Mouse (Mus musculus) heart, embryonic 15.5 days (tissue): ENCODE measurements around the gene Asgr2. TPM values are rescaled to one million over a fixed set of nuclear protein-coding genes. Genes with fewer than 3 reads are reported as not detected.
"Not testable (repeated sequence)": the region's sequence is repeated elsewhere in the genome, so short reads cannot be mapped to it uniquely, and the experiment has no call there.

Source experiments
- ATAC-seq: fragments of 200-750 bp; cut with Nextera tagmentation; replicated peaks from 2 replicates; pipeline ENCODE4 v1.8.0; 2017; ENCODE audit warnings: low read depth, moderate TSS enrichment; ENCODE audit not compliant: insufficient number of reproducible peaks, insufficient read depth, low FRiP score
- H3K27ac ChIP-seq: fragments of 300-500 bp; sonication (generic); 2 replicates; pipeline ENCODE4 v1.5.1; 2015; ENCODE audit warnings: mild to moderate bottlenecking, inconsistent platforms
- H3K27me3 ChIP-seq: fragments of 300-500 bp; sonication (generic); 2 replicates; pipeline ENCODE4 v1.6.1; 2015; ENCODE audit warnings: inconsistent platforms
- H3K36me3 ChIP-seq: fragments of 300-500 bp; sonication (generic); 2 replicates; pipeline ENCODE4 v1.6.1; 2015; ENCODE audit warnings: mild to moderate bottlenecking, inconsistent platforms
- H3K4me1 ChIP-seq: fragments of 300-500 bp; sonication (generic); replicated peaks from 2 replicates; pipeline ENCODE4 v1.6.1; 2015; ENCODE audit warnings: inconsistent platforms
- H3K4me2 ChIP-seq: fragments of 300-500 bp; sonication (generic); 2 replicates; pipeline ENCODE4 v1.6.1; 2015; ENCODE audit warnings: inconsistent platforms, mild to moderate bottlenecking, moderate library complexity
- H3K4me3 ChIP-seq: fragments of 300-500 bp; sonication (generic); 2 replicates; pipeline ENCODE4 v1.5.1; 2015; ENCODE audit warnings: mild to moderate bottlenecking, inconsistent platforms
- H3K9ac ChIP-seq: fragments of 300-500 bp; sonication (generic); 2 replicates; pipeline ENCODE4 v1.6.1; 2015; ENCODE audit warnings: mild to moderate bottlenecking, inconsistent platforms
- H3K9me3 ChIP-seq: fragments of 300-500 bp; sonication (generic); replicated peaks from 2 replicates; pipeline ENCODE4 v1.6.1; 2016; ENCODE audit warnings: inconsistent platforms
- WGBS: fragments of 180-500 bp; shearing (Covaris S2); methylation state at CpG from one replicate; pipeline ENCODE4 v1.1.7; 2015; ENCODE audit warnings: mixed read lengths; 5-methylcytosine and 5-hydroxymethylcytosine counted together
- polyA plus RNA-seq: library from polyadenylated mRNA; unstranded; fragments of >200 nt; fragmentation: Nextera tagmentation; extraction: Ambion mirVana; gene quantifications from 2 replicates; pipeline ENCODE4 v1.2.1, GENCODE M21; 2015

Gene Asgr2
- polyA plus RNA-seq, 1 experiment from 2014 or later: not detected

- 63% methylated on average over 11 of the region's 11 CpGs for WGBS
Measured at GRCm38 (mm10) chr11:70097396-70097795, 5.0 kb downstream of the Asgr2 start.

GRCm38 (mm10) chr11:70099102-70099501 lies 6.7 kb downstream of the Asgr2 start:
- WGBS: 74% methylated on average over 2 of the region's 2 CpGs
- Histone ChIP-seq H3K36me3 (no peaks in the 10 kb centered on the region), H3K4me2 (no peak overlapping the region), H3K4me1 (no peaks in the 10 kb centered on the region), H3K9me3 (no peaks in the 10 kb centered on the region), H3K27me3 (no peaks in the 10 kb centered on the region), H3K4me3 (no peak overlapping the region), H3K27ac (no peak overlapping the region), H3K9ac (no peak overlapping the region)
- ATAC-seq: no peak

More at GRCm38 (mm10) chr11:70097396-70097795, 5.0 kb downstream of the Asgr2 start:
- Histone ChIP-seq H3K4me1 (no peaks in the 10 kb centered on the region), H3K4me3 (no peak overlapping the region), H3K36me3 (no peaks in the 10 kb centered on the region), H3K27me3 (no peaks in the 10 kb centered on the region), H3K4me2 (no peak overlapping the region), H3K27ac (no peak overlapping the region), H3K9me3 (no peaks in the 10 kb centered on the region), H3K9ac (no peak overlapping the region)
- no peak for ATAC-seq

GRCm38 (mm10) chr11:70099809-70100208 lies 7.4 kb downstream of the Asgr2 start:
- Histone ChIP-seq H3K9ac (no peak overlapping the region), H3K4me2 (no peak overlapping the region)
- 74% methylated on average over 2 of the region's 2 CpGs for WGBS

GRCm38 (mm10) chr11:70103701-70104315 lies 11.4 kb downstream of the Asgr2 start:
- Histone ChIP-seq H3K4me2 (no peak overlapping the region), H3K9me3 (no peaks in the 10 kb centered on the region), H3K9ac (no peak overlapping the region), H3K4me3 (no peak overlapping the region), H3K27me3 (no peaks in the 10 kb centered on the region), H3K27ac (no peak overlapping the region), H3K36me3 (no peaks in the 10 kb centered on the region), H3K4me1 (no peaks in the 10 kb centered on the region)
- no peak for ATAC-seq
- 78% methylated on average over 14 of the region's 14 CpGs for WGBS

More at GRCm38 (mm10) chr11:70099809-70100208, 7.4 kb downstream of the Asgr2 start:
- no peak for ATAC-seq
- Histone ChIP-seq H3K4me3 (no peak overlapping the region), H3K9me3 (no peaks in the 10 kb centered on the region), H3K4me1 (no peaks in the 10 kb centered on the region), H3K36me3 (no peaks in the 10 kb centered on the region), H3K27ac (no peak overlapping the region), H3K27me3 (no peaks in the 10 kb centered on the region)

GRCm38 (mm10) chr11:70107085-70107484 lies 14.6 kb downstream of the Asgr2 start:
- H3K36me3 ChIP-seq: no peaks in the 10 kb centered on the region
- WGBS: 52% methylated on average over 8 of the region's 8 CpGs
- H3K27me3 ChIP-seq: no peaks in the 10 kb centered on the region
- no peaks in the 10 kb centered on the region for H3K4me1 ChIP-seq
- H3K27ac ChIP-seq: no peak overlapping the region
- H3K4me2 ChIP-seq: no peak overlapping the region
- no peak overlapping the region for H3K4me3 ChIP-seq
- no peaks in the 10 kb centered on the region for H3K9me3 ChIP-seq
- no peak for ATAC-seq
- no peak overlapping the region for H3K9ac ChIP-seq

GRCm38 (mm10) chr11:70110146-70110545 lies 17.7 kb downstream of the Asgr2 start:
- no peaks in the 10 kb centered on the region for H3K9me3 ChIP-seq
- H3K4me3 ChIP-seq: no peak overlapping the region
- no peak overlapping the region for H3K27ac ChIP-seq
- ATAC-seq: no peak
- no peak overlapping the region for H3K4me2 ChIP-seq
- WGBS: 76% methylated on average over 3 of the region's 3 CpGs
- H3K9ac ChIP-seq: no peak overlapping the region
- no peaks in the 10 kb centered on the region for H3K36me3 ChIP-seq
- H3K4me1 ChIP-seq: no peaks in the 10 kb centered on the region
- H3K27me3 ChIP-seq: no peaks in the 10 kb centered on the region

- ATAC-seq: no peak
- H3K27ac ChIP-seq: no peak overlapping the region
- no peak overlapping the region for H3K4me3 ChIP-seq
- H3K4me2 ChIP-seq: no peak overlapping the region
- no peaks in the 10 kb centered on the region for H3K4me1 ChIP-seq
- no peak overlapping the region for H3K9ac ChIP-seq
- H3K36me3 ChIP-seq: no peaks in the 10 kb centered on the region
- no peaks in the 10 kb centered on the region for H3K27me3 ChIP-seq
- H3K9me3 ChIP-seq: no peaks in the 10 kb centered on the region
- WGBS: 31% methylated on average over 4 of the region's 4 CpGs
Measured at GRCm38 (mm10) chr11:70114562-70114961, 22.1 kb downstream of the Asgr2 start.

GRCm38 (mm10) chr11:70115901-70116300 lies 23.5 kb downstream of the Asgr2 start:
- H3K4me2 ChIP-seq: no peak overlapping the region
- no peaks in the 10 kb centered on the region for H3K27me3 ChIP-seq
- H3K27ac ChIP-seq: no peak overlapping the region
- H3K4me3 ChIP-seq: no peak overlapping the region
- H3K9me3 ChIP-seq: no peaks in the 10 kb centered on the region
- no peak overlapping the region for H3K9ac ChIP-seq
- H3K4me1 ChIP-seq: no peaks in the 10 kb centered on the region
- 80% methylated on average over 3 of the region's 3 CpGs for WGBS
- no peak for ATAC-seq
- no peaks in the 10 kb centered on the region for H3K36me3 ChIP-seq

GRCm38 (mm10) chr11:70129926-70130379 lies 37.5 kb downstream of the Asgr2 start, which contains the start of gene Mgl2:
Gene Mgl2 (plus strand): TSS chr11:70130329.
- no peaks in the 10 kb centered on the region; the same call in 1 of the 2 replicates for H3K27me3 ChIP-seq
- 46% methylated on average over 9 of the region's 9 CpGs for WGBS
- H3K9me3 ChIP-seq: no peaks in the 10 kb centered on the region
- no peaks in the 10 kb centered on the region for H3K36me3 ChIP-seq
- no peaks in the 10 kb centered on the region for H3K4me1 ChIP-seq
- no peak within 1 kb of the TSS for H3K4me3 ChIP-seq
- no peak within 1 kb of the TSS for H3K4me2 ChIP-seq
- no peak within 1 kb of the TSS for H3K27ac ChIP-seq
- ATAC-seq: no peak
- H3K9ac ChIP-seq: no peak within 1 kb of the TSS

GRCm38 (mm10) chr11:70135001-70135400 lies 42.6 kb downstream of the Asgr2 start:
- not testable (repeated sequence) for H3K27ac ChIP-seq, ATAC-seq, H3K4me1 ChIP-seq, H3K4me2 ChIP-seq, H3K4me3 ChIP-seq, H3K27me3 ChIP-seq, H3K9me3 ChIP-seq, H3K36me3 ChIP-seq, H3K9ac ChIP-seq
- WGBS: 71% methylated on average over 3 of the region's 3 CpGs

- H3K4me2 ChIP-seq, H3K4me3 ChIP-seq, ATAC-seq, H3K9ac ChIP-seq, H3K4me1 ChIP-seq, H3K27me3 ChIP-seq, H3K9me3 ChIP-seq, H3K36me3 ChIP-seq, H3K27ac ChIP-seq: not testable (repeated sequence)
- WGBS: 83% methylated on average over 8 of the region's 8 CpGs
Measured at GRCm38 (mm10) chr11:70135925-70136324, 43.5 kb downstream of the Asgr2 start.

GRCm38 (mm10) chr11:70139171-70139570 lies 46.7 kb downstream of the Asgr2 start:
- H3K9ac ChIP-seq: no peak overlapping the region
- H3K4me2 ChIP-seq: no peak overlapping the region
- H3K4me1 ChIP-seq: no peaks in the 10 kb centered on the region
- H3K27me3 ChIP-seq: no peaks in the 10 kb centered on the region; the same call in 1 of the 2 replicates
- no peak overlapping the region for H3K4me3 ChIP-seq
- ATAC-seq: no peak
- no peak overlapping the region for H3K27ac ChIP-seq
- no peaks in the 10 kb centered on the region for H3K9me3 ChIP-seq
- no peaks in the 10 kb centered on the region for H3K36me3 ChIP-seq
- 64% methylated on average over 10 of the region's 10 CpGs for WGBS
